Mouse (Mus musculus) spleen, postnatal 36 days (tissue): ENCODE results near the gene Plekha5.

Source experiments
- DNase-seq, 2 experiments: peaks; one replicate each; pipeline ENCODE4 v3.0.0; 2022; ENCODE audit warnings: low spot score in 2 of 2, mixed read lengths in 1 of 2

Plekha5 gene

DNA sequence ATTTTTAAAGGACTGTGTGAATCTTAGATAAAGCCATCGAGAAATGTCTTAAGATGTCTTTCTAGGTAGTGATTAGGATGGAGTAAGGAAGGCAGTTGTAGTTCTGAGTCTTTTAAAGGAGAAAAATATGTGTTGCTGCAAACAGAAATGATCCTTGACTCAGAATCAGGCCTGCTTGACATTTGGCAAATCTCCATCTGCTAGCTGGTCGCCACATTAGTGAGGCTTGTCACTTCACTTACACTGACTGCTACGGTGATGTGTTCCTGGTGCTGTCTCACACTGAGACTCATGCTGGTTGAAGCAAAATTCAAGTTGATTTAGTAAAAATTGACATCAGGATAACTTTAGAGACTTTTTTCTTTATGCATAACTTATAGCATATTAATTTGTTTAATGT, 32.0 kb downstream of the Plekha5 start:
- no peak for DNase-seq

- no peak for DNase-seq
Measured at GRCm38 (mm10) chr6:140456393-140457163, 32.7 kb downstream of the Plekha5 start.

- no peak for DNase-seq
Measured at GRCm38 (mm10) chr6:140460398-140460797, 36.5 kb downstream of the Plekha5 start.

GRCm38 (mm10) chr6:140464818-140465217, 41.0 kb downstream of the Plekha5 start:
- no peak for DNase-seq

DNA sequence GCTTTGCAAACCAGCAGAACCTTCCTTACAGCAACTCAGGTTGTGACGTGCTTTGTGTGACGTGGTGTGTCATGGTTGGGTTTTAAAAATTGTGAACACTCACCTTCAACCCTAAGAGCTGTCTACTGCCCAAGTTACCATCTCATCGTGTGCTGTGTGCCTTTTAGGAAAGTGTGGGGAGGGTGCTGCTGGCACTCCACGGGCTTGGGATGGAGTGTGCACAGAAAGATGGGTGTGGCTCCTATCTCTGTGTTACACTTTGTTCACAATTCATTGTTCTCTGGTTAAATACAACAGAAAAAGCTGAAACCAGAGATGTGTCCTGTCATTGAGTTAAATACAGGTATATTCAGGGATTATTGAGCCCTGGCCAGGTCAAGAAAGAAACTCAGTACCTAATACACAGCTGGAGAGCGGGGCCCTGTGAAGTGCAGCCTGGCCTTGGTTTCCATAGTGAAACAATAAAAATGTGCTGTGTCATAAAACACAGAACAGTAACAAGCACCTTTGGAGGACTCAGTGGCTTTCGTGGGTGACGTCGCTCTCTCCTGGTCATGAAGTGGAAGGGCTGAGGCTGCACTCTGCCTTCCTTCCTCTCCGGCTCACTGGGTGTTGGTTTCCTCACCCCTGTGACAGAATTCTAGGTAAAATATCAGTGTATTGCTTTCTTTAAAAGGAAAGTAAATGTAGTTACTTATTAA, 42.2 kb downstream of the Plekha5 start:
- no peak for DNase-seq

DNA sequence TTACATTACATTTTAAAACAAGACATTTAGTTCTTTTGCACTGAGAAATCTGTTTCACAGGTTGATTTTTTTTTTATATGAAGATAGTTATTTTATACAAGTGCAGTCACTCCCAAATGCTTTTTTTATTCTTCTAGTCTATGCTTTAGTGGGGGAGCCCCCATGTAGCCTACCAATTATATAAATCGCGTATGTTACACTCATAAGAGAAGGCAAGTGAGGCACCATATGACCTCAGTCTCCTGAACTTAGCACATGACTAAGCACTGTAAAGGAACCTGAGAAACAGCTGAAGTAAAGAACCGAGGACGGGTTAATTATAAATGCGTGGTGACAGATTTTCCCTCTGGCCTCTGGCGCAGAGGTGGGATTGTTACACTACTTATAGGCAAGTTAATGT, 43.0 kb downstream of the Plekha5 start:
- no peak for DNase-seq

DNA sequence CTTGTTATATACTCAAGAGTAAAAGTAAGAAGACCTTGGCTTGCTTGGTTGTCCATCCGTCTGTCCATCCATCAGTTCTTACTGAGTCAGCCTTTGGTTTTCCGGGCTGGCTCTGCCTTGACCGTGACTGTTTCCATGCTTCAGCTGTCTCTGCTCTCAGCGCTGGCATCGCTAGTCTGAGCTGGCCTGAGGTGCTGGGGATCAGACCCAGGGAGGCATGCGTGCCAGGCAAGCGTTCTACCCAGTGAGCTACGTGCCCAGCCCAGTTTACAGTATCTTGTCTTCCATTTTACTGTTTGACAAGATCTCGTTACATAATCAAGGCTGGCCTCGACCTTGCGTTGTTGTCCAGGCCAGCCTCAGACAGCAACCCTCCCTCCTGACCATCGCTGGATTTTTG, 44.0 kb downstream of the Plekha5 start:
- DNase-seq, result no peak

DNA sequence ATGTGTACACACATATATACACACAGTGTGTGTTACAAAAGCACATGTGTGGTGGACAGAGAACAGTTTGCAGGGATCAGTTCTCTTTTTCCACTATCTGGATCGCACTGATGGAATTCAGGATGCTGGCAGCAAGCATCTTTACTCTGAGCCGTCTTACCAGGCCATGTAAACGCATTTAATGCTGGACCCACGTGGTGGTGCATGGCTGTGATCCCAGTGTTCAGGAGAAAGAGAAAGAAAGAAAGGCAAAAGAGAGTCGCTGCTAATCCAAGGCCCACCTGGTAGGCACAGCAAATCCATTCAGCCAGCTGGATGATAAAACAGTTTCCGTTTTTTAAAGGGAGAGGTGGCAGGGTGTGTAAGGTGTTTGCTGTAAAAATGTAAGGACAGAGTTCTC, 45.9 kb downstream of the Plekha5 start:
- no peak for DNase-seq

- DNase-seq, result no peak
Measured at GRCm38 (mm10) chr6:140471751-140472150, 47.9 kb downstream of the Plekha5 start.

GRCm38 (mm10) chr6:140472345-140472744, 48.5 kb downstream of the Plekha5 start:
- DNase-seq, result no peak

DNA sequence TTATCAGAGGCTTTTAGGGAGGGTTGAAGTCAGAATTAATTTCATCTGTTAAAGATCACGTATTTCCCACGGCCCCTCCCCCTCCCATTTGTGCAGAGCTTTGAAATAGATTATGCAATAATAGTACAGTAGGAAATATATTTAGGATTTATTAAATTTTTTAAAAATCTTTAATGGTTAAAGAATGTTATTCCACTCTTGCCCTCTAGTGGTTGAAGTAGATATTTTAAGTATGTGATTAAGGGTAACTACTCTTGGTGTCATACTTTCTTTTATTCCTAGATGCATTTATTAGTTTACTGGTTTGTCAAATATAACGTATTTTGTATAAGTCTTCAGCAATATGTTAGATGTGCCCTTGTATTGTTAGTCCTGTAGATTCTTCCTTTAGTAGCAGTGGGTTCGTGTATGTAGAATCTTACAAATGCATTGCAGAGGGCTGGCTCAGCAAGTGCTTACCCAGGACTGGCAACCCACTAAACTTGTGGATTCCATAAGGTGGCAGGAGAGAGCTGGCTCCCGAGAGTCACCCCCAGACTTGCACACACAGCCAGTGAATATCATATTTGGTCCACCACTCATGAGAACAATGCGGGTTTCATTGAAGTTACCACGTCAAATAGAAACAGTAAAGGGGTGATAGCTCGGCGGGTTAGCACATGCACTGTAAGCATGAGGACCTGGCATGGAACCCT, 51.7 kb downstream of the Plekha5 start:
- DNase-seq, result no peak

DNA sequence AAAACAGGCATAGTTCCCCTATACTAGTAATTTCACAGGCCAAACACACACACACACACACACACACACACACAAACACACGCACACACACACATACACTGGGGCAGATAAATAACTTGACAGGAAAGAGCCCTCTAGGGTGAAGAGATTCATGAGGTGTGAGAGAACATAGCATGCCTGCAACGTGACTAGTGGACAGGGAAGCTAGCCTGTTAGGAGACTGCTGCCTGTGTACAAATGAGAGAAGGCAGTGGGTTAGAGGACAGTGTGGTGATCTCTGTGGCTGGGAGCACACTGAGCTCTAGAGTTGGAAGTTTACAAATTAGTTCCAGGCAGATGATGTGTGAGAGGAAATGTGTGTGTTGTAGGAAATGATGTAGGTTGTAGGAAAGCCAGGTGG, 53.1 kb downstream of the Plekha5 start:
- no peak for DNase-seq

DNA sequence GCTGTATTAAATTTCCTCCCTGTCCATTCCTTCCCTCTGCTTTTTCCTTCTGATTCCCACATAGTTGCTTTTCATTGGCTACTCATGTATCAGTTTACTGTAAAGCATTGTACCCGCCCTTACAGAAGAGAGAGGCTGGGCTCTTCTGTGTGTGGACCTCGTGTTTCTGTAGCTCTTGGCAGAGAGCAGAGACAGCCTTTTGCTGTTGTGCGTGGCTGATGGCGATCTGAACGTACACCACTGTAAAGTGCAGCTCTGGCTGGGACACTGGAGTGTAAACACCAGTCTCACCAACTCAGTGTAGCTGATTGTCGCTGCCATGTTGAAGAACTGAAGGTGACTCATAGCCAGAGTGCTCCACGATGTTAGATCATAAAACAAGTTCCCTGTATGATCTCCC, 54.2 kb downstream of the Plekha5 start:
- no peak for DNase-seq

DNA sequence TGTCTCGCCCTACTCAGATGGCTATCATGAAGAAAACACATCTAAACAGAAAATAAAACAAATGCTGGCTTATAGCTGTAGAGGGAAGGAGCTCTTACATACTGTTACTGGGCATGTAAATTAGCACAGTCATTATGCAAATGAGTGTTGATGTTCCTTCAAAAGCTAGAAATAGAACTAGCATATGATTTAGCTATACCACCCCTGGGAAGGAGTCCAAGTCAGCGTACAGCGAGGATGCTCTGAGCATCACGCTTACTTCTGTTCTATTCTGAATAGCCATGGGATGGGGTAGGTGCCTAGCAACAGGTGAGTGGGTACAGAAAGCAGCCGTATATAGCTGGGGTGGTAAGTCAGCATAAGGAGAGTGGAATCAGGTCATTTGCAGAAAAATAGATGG, 55.1 kb downstream of the Plekha5 start:
- DNase-seq, result no peak

GRCm38 (mm10) chr6:140480425-140481081, 56.7 kb downstream of the Plekha5 start:
- DNase-seq, result no peak

- no peak for DNase-seq
Measured at GRCm38 (mm10) chr6:140481701-140482460, 58.0 kb downstream of the Plekha5 start.

DNA sequence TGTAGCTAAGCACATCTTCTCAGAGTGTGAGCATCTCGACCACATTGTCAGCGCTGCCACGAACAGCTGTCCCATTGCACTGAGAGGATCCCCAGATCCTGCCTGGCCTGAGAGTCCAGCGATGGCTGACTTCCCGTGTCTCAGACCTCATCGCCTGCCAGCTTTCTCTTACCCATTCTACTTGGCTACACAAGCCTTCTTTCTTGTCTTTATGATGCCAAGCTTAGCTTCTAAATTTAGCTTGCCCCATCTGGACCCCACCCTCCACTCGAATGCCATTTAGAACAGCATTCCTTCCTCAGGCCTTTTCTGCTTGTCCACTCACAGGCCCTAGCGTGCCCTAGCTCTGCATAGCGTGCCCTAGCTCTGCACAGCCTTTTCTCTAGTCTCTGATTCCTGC, 60.3 kb downstream of the Plekha5 start:
- no peak for DNase-seq

DNA sequence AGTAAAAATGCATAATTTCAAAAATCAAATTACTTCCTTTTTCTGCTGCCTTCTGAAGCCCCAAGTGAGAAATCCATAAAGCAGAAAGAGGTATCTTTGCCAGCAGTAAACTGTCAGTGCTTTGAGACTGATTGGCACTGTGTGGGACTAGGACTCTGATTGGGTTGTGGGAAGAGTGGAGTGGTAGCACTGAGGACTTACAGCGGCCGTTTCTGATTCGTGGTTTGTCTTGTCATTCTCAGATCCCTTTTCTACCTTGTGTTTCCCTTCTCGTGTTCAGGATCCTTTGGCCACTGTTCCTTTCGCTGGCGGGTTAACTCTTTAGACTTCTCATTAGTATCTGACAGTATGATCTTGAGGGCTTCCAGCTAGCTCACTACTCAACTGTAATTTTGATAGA, 61.8 kb downstream of the Plekha5 start:
- no peak for DNase-seq

- no peak for DNase-seq
Measured at GRCm38 (mm10) chr6:140486685-140487084, 62.8 kb downstream of the Plekha5 start.

DNA sequence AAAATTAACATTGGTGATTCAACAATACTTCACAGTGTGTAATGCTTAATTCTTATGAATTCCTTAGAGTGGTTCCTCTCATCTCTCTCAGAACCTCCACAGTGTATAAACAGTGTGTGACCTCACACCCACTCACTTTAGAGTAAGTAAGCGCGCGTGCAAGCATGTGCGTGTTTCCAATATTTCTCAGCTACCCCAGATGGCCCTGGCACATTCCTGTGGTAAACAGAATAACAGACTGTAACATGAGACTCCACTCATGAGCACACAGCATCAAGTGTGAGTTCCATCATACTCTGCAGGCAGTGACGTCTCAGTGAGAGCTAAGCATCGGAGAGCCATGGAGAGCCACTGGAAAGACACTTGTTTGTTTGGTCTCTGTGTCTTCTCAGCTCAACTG, 63.6 kb downstream of the Plekha5 start:
- DNase-seq, result no peak

GRCm38 (mm10) chr6:140488673-140489072, 64.8 kb downstream of the Plekha5 start:
- DNase-seq, result no peak

- no peak for DNase-seq
Measured at GRCm38 (mm10) chr6:140489570-140489969, 65.7 kb downstream of the Plekha5 start.
